Mouse (Mus musculus): Measurements from ENCODE around the gene Mios. TPM values are rescaled to one million over a fixed set of nuclear protein-coding genes. Genes with fewer than 3 reads are reported as not detected.

The Mios gene
- total RNA-seq (2015) (11.2 and 13.2 TPM in 2 replicates), total RNA-seq (2017) (12.6 and 14.6 TPM in 2 replicates)

DNA sequence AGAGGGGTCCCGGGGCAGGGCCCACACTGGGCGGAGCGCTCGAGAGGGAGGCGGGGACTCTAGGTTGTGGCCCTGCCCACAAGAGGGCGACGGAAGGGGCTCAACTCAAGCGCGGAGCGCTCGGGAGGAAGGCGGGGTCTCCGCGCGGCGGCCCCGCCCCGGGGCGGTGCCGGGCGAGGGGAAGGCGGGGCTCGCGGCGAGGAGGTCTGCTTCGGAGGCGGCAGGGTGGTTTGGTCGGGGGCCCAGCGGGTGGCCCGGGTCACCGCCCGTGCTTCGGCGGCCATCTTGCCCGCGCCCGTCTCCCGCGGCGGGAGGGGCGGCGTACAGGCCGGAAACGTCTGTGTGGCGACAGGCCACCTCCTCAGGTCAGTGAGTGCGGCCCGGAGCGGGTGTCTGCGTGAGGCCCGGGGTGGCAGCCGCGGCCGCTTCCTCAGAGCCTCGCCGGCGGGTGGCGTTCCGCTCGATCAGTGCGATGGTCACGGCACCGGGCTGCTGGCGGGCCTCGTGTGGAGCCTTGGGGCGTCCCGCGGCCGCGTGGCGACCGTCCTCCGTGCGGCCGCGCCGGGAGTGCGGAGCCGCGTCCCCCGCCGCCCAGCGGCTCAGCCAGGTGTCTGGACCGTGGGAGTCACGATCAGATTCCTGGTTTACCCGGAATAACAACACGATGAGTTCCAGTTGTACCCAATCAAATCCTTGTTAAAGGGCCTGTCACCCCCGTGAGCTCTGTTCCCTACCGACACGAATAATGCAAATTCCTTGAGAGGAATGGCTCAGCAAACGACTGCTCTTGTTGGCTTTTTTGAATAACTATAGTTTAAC, at the start of gene Mios:
TSS of gene Mios (plus strand) at position 176 of the 819 bp plus-strand sequence.
- ATAC-seq (ENCODE audit: poor library complexity, severe bottlenecking), result peak; percentile 93

DNA sequence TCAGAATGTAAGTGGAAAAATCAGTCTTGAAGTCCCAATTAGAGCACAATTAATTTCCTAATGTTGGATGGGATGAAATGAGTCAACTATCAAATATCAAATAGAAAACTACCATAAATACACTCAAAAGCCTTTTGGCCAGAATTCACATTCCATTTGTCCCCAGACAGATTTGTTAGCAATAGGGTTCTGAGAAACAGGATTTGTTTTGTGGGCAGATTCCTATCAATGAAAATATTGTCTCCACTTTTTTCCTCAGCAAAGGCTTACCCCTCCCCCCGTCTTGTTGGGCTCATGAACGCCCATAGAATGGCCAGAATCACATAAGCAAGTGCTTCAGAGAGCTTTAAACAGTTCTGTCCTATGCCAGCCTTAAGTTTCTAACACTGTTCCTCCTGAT, 49.0 kb upstream of the Mios start:
- ATAC-seq (ENCODE audit: poor library complexity, severe bottlenecking), result no peak

GRCm38 (mm10) chr6:8164741-8165140, 44.3 kb upstream of the Mios start:
- ATAC-seq (ENCODE audit: poor library complexity, severe bottlenecking), result no peak

- ATAC-seq (ENCODE audit: poor library complexity, severe bottlenecking), result no peak
These were observed 36.9 kb upstream of the Mios start for GRCm38 (mm10) chr6:8172101-8172500.

- ATAC-seq (ENCODE audit: poor library complexity, severe bottlenecking), result no peak
These were observed 35.0 kb upstream of the Mios start for GRCm38 (mm10) chr6:8174062-8174461.

DNA sequence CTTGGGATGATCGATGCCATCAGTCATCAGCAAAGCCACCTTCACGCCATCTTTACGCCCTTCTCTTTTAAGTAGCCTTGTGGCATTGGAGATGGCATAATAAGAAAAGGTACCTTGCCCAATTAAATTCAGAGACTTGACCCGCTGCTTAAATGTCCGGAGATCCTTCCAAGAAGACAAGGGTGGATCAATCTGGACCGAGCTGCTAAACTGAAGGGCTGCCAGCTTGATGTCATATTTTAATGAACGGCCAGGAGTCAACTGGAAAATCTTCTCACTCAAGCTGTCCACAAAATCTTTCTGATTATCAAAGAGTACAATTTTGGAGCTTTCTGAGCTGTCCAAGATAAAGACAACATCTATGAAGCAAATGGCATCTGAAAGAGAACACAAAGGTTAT, 33.7 kb upstream of the Mios start:
- no peak for ATAC-seq (ENCODE audit: poor library complexity, severe bottlenecking)

DNA sequence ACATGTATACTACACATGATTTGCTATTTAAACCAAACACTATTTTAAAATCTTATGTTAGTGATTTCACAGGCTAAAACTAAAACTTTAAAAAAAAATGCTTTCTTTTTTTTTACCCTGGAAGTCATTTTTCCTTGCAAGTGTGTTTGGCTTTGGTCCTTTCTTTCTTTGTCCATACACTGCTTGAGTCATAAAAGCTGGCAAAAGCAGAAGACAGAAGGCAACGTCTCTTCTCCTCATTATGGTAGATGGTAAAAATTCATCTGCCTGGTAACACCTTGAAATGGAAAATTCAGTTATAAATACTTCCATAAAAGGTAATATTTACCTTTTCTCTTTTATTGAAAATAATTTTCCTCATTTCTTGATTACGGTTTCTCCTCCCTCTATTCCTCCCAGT, 32.9 kb upstream of the Mios start:
- ATAC-seq (ENCODE audit: poor library complexity, severe bottlenecking), result no peak

- ATAC-seq (ENCODE audit: poor library complexity, severe bottlenecking), result no peak
These were observed 30.6 kb upstream of the Mios start for GRCm38 (mm10) chr6:8178397-8178941.

DNA sequence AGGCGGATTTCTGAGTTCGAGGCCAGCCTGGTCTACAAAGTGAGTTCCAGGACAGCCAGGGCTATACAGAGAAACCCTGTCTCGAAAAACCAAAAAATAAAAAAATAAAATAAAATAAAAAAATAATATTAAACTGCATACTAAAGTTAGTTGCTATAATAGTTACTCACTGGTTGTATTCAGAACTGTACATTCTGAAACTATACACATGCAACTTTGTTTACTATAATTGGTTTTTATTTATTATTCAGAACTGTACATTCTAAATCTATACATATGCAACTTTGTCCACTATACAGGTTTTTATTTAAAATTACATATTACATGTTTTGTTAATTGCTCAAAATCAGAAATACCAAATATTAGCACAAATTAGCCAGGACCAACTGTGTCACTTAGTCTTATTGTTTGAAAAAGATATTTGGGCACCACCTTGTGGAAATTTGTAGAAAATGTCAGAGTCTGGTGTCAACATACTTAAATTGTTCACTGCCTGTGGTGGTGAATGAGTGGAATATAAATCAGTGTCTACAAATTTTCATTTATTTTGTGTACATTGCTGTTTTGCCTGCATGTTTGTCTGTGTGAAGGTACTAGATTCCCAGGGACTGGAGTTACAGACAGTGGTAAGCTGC, 20.3 kb upstream of the Mios start:
- ATAC-seq (ENCODE audit: poor library complexity, severe bottlenecking), result no peak

DNA sequence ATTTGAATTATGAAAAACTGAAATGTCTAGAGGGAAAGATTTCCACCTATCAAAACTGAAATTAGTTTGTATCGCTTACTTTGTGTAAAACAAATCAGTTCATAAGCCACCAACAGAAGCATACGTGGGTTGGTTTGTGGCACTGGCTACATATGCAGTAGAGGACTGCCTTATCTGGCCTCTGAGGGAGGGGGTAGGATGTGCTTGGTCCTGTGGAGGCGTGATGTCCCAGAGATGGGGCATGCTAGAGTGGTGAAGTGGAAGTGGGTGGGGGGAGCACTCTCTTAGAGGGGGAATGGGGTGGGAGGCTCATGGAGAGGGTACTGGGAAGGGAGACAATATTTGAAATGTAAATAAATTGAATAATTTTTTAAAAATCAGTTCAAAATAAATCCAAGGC, 19.1 kb upstream of the Mios start:
- ATAC-seq (ENCODE audit: poor library complexity, severe bottlenecking), result no peak

- ATAC-seq (ENCODE audit: poor library complexity, severe bottlenecking), result no peak
These were observed 16.5 kb upstream of the Mios start, which contains the start of gene Col28a1 for GRCm38 (mm10) chr6:8192517-8192916. Col28a1 (minus strand) TSS chr6:8192617.

DNA sequence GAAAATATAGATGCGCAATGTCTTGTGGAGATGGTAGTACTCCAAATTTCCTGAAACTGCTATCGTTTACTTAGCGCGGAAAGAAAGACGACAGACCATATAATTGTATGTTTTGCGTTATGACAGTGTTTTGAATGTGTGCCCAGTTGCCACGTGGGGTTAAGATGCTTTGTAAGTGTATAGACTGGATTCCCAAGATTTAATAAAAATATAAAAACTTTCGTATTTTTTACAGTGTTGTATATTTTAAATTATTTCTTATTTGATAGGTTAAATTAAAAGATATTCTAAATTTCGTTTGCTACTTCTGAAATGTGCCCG, 804 bp downstream of the Mios start:
- no peak for ATAC-seq (ENCODE audit: poor library complexity, severe bottlenecking)

DNA sequence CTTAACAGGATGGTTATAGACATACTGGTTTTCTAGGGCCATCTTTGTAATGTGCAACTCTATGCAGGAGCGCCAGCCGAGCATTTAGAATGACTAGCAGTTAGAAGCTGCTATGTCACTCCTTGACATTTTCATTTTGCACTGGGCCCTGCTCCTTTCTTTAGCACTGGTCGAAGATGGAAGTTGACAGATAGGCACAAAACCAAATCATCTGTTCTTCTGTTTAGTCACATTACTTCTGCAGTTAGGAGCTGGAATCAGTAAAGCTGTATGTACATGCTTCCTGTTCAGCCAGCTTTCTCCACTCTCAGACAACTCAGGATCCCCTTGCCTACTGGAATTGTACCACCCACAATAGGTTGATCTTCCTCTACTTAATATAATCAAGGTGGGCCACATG, 1.6 kb downstream of the Mios start:
- ATAC-seq (ENCODE audit: poor library complexity, severe bottlenecking), result no peak

GRCm38 (mm10) chr6:8227035-8227434, 18.0 kb downstream of the Mios start:
- no peak for ATAC-seq (ENCODE audit: poor library complexity, severe bottlenecking)

GRCm38 (mm10) chr6:8228596-8228995, 19.6 kb downstream of the Mios start:
- ATAC-seq (ENCODE audit: poor library complexity, severe bottlenecking), result no peak

GRCm38 (mm10) chr6:8258316-8258715, 49.3 kb downstream of the Mios start:
- ATAC-seq (ENCODE audit: poor library complexity, severe bottlenecking), result no peak

- peak; percentile 95 for ATAC-seq (ENCODE audit: poor library complexity, severe bottlenecking)
These were observed 50.1 kb downstream of the Mios start, which contains the start of the genes Rpa3, Umad1 and Gm45062 for GRCm38 (mm10) chr6:8259004-8259666. Rpa3 (minus strand) TSS chr6:8259173. Umad1 (plus strand) TSS chr6:8259288. Gm45062 (plus strand) TSS chr6:8259450.

- peak; percentile 33; the same call in 1 of the 2 replicates for ATAC-seq (ENCODE audit: poor library complexity, severe bottlenecking)
These were observed 50.6 kb downstream of the Mios start for GRCm38 (mm10) chr6:8259667-8260044.

GRCm38 (mm10) chr6:8271047-8271446, 62.0 kb downstream of the Mios start:
- no peak for ATAC-seq (ENCODE audit: poor library complexity, severe bottlenecking)

- peak; percentile 87 for ATAC-seq (ENCODE audit: poor library complexity, severe bottlenecking)
These were observed 65.5 kb downstream of the Mios start for GRCm38 (mm10) chr6:8274387-8275054.

- peak; percentile 43; the same call in 1 of the 2 replicates for ATAC-seq (ENCODE audit: poor library complexity, severe bottlenecking)
These were observed 66.1 kb downstream of the Mios start for GRCm38 (mm10) chr6:8275098-8275497.

All from megakaryocyte, adult 5-6 weeks (primary cell).